Mouse (Mus musculus): ENCODE results near the gene Them7. TPM values are rescaled to one million over a fixed set of nuclear protein-coding genes. Genes with fewer than 3 reads are reported as not detected.

Gene Them7
- polyA plus RNA-seq, 3 experiments from 2014 or later, result not detected

DNA sequence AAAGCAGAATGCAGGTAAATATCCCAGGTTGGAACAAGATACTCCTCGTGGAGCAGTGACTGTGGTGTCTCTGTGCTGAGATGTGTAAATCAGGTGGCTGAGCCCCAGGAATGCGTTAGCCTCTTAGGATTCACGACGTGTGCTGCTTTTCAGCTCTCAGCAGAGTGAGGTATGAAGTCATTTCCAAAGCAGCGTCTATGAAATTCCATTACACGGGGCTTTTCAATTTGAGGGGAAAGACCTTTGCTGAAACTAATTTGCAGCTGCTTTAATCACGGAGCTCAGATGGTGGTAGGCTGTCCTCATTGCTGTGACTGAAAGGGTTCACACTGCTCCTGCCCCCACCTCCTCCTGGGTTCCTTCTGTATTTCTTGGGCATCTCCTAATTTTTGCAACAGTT, 87.9 kb downstream of the Them7 start:
- no peak for ATAC-seq

DNA sequence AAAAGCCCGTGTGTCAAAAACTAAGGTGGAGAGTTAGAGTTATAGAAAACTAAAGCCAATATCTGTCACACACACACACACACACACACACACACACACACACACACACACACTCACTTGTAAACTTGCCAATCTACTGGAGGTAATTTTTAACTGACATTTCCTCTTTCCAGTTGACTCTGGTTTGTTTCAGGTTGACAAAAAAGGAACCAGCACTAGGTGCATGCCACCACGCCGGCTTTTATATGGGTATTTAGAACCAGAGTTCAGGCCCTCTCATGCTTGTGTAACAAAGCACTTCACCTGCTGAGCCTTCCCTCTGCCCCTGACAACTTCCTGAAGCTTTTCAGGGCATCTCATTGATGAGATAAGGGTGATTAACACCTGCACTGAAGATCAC, 89.0 kb downstream of the Them7 start:
- no peak for ATAC-seq

DNA sequence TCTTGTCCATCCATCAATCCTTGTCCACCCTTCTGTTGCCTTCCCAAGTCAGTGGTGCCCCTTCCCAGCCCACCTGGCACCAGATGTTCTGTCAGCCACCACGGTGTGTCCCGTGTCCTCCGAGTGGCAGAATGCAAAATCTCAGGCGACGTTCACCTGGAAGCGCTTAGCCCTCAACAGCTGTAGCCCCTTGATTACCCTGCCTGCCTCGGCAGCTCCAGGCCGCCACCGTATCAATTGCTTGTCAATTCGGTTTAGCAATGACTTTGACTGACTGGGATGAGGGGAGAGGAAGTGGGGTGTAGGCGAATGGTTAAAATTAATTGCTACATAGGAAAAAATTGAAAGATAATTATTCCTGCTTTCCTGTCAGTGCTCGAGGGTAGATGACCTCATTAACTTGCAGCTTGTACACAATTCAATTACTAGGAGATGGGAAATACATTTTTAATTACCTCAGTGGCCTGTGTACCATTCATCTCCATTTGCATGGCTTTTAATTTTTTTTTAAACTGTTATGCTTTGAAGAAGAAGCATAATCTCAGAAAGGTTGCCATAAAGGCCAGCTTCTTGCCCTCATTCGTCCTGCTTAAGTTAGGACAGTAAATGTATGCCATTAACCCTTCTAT, 93.5 kb downstream of the Them7 start:
- ATAC-seq, result no peak

DNA sequence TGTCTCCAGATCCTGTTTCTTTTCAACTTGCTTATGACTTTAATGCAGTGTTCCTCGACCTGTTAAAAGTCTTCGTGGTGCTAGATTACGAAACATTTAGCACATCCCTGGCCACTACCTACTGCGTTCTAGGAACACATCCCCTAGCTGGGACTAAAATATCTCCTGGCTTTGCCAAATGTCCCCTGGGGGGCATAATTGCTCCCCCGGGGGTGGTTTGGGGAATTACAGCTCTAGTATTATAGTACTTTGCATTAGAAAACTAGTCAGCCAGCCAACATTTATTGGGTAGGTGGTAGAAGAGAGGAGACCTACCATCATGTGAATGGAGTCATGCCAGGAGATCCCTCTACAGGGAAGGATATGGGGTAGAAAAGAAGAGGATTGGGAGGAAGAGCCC, 101.9 kb downstream of the Them7 start:
- no peak for ATAC-seq

DNA sequence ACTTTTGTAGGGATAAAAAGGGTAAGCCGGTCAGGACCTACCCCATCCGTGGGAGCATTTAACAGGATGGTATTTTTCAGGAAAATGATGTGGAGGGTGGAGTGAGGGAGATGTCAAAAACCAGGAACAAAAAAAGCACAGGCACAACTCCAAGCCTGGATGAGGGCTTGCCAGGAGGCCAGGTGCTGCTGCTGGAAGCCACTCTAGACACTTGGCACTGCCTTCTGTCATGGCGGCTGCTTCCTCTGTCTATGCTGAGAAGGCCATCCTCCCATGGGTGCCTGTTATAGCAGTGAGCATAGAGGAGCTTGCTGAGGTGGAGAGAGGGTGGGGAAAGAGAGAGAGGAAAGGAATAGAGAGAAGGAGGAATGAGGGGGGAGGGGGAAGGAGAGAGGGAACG, 105.9 kb downstream of the Them7 start:
- ATAC-seq, result no peak

DNA sequence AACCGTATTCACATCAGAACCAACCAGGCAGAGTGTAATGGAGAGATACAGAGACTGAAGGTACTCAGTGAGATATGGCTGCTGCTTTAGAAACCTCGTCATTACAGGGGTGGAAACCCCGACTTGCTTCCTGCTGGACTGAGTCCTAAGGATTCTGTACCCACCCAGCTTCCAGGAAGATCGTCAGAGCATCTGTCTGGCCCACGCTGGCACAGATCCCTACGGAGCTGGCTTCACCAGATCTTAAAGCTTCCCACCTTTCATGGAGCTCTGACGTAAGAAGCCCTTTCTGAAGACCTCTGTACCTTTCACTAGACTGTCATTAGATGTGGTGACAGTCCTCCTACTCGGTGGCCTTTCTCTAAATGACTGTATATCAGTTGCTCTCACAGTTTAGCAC, 109.0 kb downstream of the Them7 start:
- ATAC-seq, result no peak

DNA sequence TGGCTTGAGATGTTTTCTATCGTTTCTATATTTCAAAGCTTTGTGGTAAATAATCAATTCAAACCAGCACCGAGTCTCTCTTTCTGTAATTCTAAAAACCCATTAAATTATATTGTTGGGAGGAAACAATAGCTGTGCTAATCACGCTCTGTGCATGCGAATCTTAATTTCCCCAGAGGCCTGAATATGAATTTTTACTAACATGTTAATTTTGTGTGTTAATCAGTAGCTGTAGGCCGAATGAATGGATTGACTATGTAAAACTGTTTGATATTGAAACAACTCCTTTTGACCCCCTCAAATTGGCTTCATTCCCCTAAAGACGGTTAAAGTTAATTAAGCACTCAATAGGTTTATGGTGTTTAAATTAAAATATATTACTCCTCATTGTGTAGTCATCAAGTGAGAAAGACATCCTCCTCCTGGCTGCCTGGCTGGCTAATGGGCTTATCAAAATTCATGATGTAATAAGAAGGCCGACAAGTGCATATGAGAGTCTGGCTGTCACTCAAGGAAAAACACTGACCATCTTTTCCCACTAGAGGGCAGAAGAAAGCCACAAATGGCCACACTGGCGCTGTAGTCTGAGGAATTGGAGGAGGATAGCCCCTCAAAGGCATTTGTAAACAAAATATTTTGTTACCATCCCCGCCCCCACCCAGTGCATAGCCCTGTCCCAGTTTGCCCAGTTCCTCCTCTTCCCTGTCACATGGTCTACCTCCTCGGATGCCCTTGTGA, 110.0 kb downstream of the Them7 start:
- ATAC-seq, result peak; percentile 64

DNA sequence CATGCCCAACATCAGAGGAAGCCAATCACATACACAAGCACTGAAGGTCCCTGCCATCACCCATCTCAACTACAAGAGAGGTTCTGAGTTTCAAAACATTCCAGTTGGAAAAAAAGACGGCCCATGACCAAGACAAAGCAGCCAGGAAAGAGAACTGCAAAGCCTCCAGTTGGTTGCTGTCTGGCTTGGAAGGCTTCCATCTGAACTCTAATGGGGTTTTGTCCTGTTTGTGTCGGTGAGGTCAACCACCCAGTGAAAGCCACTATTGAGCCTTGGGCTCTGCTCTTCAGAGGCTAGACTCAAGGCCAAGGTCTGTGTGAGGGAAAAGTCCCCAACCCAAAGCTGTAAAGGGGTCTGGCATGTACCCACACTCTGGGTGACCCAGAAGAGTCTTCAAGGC, 111.5 kb downstream of the Them7 start:
- ATAC-seq, result no peak

DNA sequence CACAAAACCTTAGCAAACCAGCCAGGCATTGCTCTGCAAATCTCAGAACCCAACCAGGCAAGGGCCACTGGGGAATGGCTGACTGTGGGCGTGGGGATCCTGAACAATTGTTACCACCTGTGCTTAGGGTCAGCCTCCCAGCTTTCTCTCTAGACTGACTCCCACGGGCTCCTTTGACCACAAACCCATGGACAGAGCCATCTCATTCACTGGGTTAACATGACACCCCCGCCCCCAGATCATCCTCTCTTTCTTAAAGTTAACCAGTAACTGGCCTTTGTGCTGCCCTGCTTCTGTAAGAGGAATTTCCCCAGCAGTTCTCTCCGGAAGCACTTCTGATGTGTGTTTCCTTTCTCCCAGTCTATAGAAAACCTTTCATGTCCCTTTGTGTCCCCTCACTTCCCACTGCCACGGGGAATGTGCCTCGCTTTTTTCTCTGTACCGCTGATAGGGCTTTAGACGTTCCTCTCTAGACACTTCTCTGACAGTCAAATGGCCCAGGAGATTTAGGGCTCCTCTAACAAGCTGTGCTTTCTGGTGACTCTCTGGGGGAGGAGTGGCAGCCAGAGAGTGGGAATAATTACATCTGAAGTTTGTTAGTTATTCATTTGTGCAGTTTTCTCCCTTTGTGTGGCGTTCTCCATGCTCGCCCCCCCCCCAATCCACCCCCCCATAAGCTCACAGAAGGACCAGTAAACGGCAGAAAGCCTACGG, 112.4 kb downstream of the Them7 start:
- no peak for ATAC-seq

DNA sequence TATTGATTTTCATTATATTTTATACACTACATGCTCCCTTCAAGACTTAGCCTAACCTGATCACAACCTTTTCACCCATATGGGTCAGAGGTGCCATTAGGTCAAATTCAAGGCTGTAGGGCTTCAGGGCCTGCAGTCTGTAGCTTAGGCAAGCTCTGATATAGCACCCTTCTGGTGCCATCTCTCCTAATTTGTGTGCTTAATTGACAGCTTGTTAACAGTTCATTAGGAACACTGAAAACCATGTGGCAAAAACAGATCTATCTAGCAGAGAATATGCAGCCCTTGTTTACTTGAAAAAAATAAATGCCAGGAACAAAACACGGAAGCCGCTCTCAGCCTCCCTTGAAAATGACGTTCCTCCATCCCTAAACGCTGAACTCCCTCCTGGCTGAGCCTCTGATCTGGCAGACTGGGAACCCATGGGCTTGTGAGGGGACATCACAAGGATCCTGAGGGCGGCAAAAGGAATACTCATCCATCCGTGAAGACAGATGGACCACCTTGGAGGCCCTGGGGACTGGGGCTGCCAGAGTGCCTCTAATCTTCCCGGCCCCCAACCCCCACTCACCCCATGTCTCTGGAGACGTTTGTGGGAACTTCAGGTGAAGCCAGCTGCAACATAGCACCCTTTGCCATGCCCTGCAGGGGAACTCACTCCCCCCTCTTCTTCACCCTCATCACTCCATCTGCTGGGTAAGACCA, 113.2 kb downstream of the Them7 start:
- no peak for ATAC-seq

DNA sequence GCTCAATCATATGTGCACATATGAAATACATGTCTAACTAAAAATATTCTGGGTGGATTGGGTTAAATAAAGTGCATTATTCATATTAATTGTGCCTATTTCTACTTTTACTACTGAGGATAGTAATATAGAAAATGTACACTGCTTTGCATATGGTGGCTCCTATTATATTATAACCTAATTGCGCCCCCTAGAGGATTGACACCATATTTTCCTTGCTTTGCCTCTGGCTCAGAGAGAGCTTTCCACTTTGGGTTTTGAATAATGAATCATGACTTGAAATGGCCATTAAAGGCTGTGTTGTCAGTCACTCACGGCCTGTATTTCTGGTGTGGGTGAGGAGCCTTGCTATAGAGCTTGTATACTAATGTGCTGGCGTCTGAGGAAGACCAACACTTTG, 115.9 kb downstream of the Them7 start:
- ATAC-seq, result no peak

DNA sequence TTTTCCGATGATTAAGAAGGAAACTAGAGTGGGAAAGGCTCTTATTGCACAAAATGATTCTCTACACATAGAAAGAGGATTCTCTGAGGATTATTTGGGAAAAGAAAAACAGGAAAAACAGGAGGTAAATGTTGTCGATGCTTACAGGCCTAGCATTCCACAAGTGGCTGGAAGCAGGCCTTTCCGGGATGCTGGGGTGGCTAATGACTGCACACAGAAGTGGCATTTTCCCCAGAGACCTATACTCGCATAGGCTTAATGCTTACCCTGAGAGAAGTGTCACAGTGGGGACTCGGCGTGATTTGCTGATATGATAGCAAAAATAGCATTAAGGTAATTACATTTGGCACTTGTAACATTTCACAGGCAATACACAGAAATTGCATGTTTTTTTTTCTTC, 124.8 kb downstream of the Them7 start:
- ATAC-seq, result no peak

DNA sequence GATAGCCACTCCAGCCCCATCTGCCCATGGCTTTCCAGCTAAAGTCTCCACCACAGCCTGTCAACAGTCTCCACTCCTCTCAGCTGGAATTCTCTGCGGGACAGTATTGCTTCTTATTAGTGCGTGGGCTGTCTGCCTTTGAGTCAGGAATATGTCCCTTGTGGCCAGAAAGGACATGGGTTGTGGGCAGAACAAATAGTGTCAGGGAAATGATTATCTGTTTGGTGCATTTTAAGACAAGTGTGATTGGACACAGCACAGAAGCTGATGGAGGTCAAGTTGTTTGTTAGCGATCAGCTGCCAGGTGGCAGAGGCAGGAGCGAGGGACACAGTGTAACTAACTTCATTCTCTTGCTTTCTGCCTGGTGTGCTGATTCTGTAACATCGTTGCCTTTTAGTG, 132.7 kb downstream of the Them7 start:
- ATAC-seq, result no peak

DNA sequence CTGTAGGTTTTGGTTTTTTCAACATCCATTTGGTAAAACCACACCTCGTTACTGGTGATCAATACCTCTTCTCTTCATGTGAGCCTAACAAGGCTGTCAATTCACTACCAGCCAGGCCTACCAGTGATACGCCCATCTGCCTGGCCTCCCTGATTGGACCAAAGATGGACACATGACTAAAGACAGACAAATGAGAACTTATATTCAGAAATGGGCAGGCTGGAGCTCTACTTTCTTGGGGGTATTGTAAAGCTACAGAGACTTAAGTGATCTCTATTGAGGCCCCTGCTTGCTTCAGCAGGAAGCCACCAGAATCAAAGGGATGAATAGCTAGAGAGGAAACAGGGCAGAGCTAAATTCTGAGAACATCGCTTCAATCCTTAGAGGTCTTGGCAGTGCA, 133.9 kb downstream of the Them7 start:
- ATAC-seq, result peak; percentile 74

DNA sequence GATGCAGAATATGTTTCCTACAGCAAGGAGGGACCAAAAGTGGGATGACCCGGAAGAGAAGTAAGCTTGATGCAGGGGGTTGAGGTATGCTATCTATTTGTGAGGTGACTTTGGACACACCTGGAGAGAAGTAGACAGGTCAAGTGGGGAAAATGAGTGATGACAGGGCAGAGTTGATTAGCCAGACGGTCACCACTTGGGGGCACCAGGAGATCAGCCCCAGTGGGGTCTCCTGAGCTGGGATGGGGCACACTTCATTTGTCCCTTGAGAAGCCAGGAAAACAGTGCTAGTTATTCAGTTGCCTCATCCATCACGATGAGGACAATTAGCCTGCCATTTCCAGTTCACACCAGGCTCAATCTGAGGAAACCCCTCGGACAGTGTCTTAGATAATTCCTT, 143.5 kb downstream of the Them7 start:
- peak; percentile 56 for ATAC-seq

DNA sequence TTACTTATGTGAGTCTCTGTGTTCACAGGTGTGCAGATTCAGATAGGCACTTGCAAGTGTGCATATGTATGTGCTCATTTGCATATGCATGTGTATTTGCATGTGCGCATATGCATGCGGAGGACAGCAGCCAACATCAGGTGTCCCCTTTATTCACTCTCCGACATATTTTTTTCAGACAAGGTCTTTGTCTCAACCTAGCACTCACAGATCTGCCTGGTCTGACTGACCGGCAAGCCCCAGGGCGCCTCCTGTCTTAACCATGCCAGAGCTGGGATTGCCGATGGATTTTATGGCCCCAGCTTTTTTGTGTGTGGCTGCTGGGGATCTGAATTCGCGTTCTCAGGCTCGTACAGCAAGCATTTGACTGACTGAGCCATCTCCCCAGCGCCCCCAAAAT, 146.1 kb downstream of the Them7 start:
- no peak for ATAC-seq

DNA sequence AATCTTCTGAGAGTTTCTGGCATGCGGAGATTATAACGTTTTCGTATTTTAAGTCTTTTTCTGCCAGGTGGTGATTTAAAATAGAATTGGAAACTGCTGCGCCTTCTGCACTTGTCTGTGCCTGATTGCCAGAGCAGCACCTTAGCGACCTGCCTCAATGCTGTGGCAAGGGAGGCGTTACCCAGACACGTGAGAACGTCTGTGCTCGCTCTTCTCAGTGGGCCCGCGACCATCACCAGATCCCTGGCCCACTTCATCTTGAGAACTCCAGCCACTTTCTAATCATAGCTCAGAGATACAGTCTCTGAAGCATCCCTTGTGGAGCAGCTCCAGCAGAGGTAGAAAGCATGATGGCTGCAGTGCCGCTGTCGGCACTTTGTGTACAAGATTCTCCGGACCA, 146.6 kb downstream of the Them7 start:
- no peak for ATAC-seq

DNA sequence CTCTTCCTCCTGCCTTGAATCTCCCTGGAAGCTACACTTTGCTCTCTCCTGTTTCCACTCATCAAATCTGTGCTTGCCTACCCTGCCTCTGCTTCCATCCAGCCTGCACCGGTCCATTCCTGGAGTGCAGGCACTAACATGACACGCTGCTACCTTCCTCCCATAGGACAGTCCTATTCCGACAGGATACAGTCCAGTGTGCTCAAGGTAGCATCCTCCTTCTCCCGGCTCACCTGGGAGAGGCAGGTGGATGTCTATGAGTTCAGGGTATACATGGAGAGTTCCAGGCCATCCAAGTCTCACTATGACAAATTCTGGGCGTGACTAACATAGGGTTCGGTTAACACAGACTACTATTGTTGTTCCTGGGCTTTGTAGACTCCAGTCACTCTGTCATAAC, 148.0 kb downstream of the Them7 start:
- ATAC-seq, result no peak

DNA sequence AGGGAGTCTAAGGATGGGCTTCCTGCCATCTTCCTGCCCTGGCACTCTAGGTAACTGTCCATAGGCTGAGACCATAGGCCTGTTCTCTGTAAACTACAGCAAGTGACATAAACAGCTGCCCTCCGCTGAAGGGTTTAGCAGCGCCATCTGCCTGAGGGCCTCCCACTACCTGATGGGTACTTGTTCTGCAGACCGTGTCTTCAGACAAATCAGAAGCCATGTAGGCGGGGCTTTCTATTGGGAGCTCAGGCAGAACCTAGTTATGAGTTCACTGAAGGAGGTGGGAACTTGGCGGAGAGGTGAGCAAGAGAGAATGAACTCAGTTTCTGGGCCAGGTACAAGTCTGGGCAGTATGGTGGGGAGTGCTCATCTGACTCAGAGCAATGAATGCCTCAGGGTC, 148.6 kb downstream of the Them7 start:
- no peak for ATAC-seq

DNA sequence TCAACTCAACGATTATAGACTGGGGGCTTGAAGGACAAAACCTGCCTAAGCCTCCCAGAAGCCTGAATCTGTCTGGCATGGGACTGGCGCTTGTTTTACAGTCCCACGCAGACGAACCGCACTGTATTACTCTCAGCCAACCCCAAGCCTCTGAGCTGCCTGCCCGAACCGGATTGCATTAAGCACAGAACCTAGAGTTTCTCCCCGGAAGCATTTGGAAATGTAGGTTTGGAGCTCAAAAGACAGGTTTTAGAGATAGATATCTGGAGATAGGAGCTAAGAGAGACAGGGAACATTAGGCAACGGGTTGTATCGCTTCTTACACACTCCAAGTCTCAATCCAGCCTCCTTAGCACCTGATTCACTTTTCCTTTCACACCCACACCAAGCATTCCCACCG, 149.5 kb downstream of the Them7 start:
- no peak for ATAC-seq

DNA sequence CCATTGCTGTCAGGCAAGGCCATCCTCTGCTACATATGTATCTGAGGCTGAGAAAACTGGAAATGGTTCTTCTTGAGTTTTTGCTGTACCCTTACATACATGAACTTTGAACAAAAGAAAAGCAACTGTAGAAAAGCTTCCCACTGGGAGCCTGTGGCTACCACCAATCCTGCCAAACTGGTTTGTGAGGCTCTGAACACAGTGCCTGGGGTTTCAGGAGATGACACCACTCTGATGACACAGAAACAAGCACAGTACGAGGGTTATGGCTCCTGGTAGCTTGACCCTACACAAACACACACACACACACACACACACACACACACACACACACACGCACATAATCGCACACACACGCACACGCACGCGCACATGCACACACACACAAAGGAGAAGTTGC, 151.1 kb downstream of the Them7 start:
- no peak for ATAC-seq

DNA sequence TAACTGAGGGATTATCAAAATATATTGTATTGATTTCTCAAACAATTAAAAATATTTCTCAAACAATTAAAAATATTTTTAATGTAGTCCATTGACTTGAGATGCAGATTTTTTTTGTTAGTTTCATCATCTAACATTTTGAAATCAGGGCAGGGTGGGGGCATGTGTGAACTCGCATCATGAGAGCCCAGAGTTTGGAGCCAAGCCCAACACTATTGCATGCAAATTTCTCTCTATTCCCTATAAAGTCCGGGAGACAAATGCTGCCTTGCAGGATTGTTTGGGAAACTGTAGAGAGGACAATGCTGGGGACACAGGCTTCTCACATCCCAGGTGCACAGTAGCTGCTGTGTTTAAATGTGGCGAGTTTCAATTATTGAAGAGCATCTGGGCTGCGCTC, 151.6 kb downstream of the Them7 start:
- no peak for ATAC-seq

DNA sequence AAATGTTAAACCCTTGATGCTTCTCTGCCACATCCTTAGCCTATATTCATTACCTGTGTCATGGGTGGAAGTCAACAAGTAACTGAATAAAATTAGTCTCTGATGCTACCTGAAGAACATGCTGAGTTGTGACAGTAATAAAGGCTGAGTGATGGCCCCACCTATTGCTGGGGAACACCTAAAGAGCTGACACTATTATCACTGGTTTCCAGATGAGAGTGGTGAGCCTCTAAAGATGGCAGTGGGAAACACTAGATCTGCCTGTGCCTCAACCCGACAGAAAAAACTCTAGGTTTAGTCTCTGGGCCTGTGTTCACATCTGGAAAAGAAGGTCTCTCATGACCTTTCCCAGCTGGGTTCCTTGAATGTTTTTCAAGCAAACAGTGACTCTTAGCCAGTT, 155.6 kb downstream of the Them7 start:
- ATAC-seq, result no peak

All from inflammation-experienced regulatory T-cells, adult 6 months (primary cell).